Mouse (Mus musculus) intestine, postnatal 0 days (tissue): ENCODE data around the gene Samd8. TPM values are rescaled to one million over a fixed set of nuclear protein-coding genes. Genes with fewer than 3 reads are reported as not detected.
A peak's percentile ranks its signal among the peaks of the same experiment; 100 is the strongest.

Experiments used
- ATAC-seq: fragments of 200-750 bp; cut with Nextera tagmentation; 2 replicates; pipeline ENCODE4 v1.8.0; 2017; ENCODE audit warnings: mild to moderate bottlenecking, moderate TSS enrichment, moderate library complexity
- H3K27ac ChIP-seq: fragments of 300-500 bp; sonication (generic); 2 replicates; pipeline ENCODE4 v1.5.1; 2014; ENCODE audit warnings: mild to moderate bottlenecking, low read depth, low read length, moderate library complexity
- H3K27me3 ChIP-seq: fragments of 300-500 bp; sonication (generic); replicated peaks from 2 replicates; pipeline ENCODE4 v1.6.1; 2014; ENCODE audit warnings: low read length, mixed read lengths; ENCODE audit not compliant: control insufficient read depth, insufficient read depth
- H3K36me3 ChIP-seq: fragments of 300-500 bp; sonication (generic); 2 replicates; pipeline ENCODE4 v1.6.1; 2014; ENCODE audit warnings: mild to moderate bottlenecking, moderate library complexity; ENCODE audit not compliant: control insufficient read depth, insufficient read depth
- H3K4me1 ChIP-seq: fragments of 300-500 bp; sonication (generic); replicated peaks from 2 replicates; pipeline ENCODE4 v1.6.1; 2014; ENCODE audit warnings: antibody characterized with exemption, low read length, mixed read lengths; ENCODE audit not compliant: control insufficient read depth, insufficient read depth
- H3K4me2 ChIP-seq: fragments of 300-500 bp; sonication (generic); replicated peaks from 2 replicates; pipeline ENCODE4 v1.6.1; 2014; ENCODE audit warnings: low read depth, mild to moderate bottlenecking, moderate library complexity
- H3K4me3 ChIP-seq: fragments of 300-500 bp; sonication (generic); 2 replicates; pipeline ENCODE4 v1.5.1; 2014; ENCODE audit warnings: low read depth, low read length
- H3K9ac ChIP-seq: fragments of 300-500 bp; sonication (generic); 2 replicates; pipeline ENCODE4 v1.6.1; 2014; ENCODE audit warnings: mild to moderate bottlenecking, low read depth, low read length
- H3K9me3 ChIP-seq: fragments of 300-500 bp; sonication (generic); 2 replicates; pipeline ENCODE4 v1.6.1; 2016; ENCODE audit warnings: mixed run types; ENCODE audit not compliant: control insufficient read depth
- CTCF ChIP-seq: sonication (generic); IDR thresholded peaks from 2 replicates; pipeline ENCODE4 v1.5.1; 2016; ENCODE audit warnings: low read depth, mild to moderate bottlenecking, control low read depth, antibody characterized with exemption, moderate library complexity
- WGBS: fragments of 180-500 bp; shearing (Covaris S2); extraction: QIAGEN DNeasy Blood & Tissue Kit; methylation state at CpG from one replicate; pipeline ENCODE4 v1.1.7; 2014; 5-methylcytosine and 5-hydroxymethylcytosine counted together
- polyA plus RNA-seq: library from polyadenylated mRNA; unstranded; fragments of >200 nt; fragmentation: Nextera tagmentation; extraction: Ambion mirVana; gene quantifications from 2 replicates; pipeline ENCODE4 v1.2.1, GENCODE M21; 2015

Samd8 gene
- polyA plus RNA-seq, 1 experiment from 2014 or later = 16.3 TPM

DNA sequence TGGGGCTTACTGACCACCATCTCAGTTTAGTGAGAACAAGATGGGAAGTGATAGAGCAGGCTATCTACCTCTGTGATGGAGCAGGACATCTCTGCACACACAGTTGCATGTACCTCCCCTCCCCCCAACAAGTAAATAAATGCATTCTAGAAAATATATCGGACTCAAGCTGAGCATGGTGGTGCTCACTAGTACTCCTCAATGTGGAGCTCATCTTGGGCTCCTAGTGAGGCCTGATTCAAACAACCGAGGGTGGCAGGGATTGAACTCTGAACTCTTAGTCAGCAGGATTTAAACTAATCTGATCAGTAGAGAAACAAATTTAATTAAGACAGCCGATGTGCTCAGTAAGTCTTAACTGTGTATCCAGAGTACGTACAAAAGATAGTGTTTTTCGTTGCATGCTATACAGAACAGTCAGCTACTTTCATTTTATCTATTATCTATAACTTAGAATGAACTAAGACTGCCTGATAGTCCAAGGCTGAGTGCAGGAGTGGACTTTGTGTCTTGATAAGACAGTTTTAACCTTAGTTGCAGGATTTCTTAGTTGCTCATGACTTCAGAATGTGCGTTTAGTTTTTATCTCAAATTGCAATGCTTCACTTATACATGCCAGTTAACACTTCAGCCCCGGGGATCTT, 15.5 kb downstream of the Samd8 start:
- H3K27ac ChIP-seq = peak overlapping the region; percentile 82
- no peaks in the 10 kb centered on the region for H3K27me3 ChIP-seq
- H3K36me3 ChIP-seq = no peaks in the 10 kb centered on the region
- peak; percentile 92 for ATAC-seq
- WGBS = 44% methylated on average over 7 of the region's 7 CpGs
- no peaks in the 10 kb centered on the region for H3K9me3 ChIP-seq
- H3K4me2 ChIP-seq = peak overlapping the region; percentile 52
- H3K4me3 ChIP-seq = no peak overlapping the region
- H3K9ac ChIP-seq = no peak overlapping the region
- no peak for TF ChIP-seq CTCF
- peaks cover 4% of the 10 kb centered on the region; the same call in 1 of the 2 replicates for H3K4me1 ChIP-seq

DNA sequence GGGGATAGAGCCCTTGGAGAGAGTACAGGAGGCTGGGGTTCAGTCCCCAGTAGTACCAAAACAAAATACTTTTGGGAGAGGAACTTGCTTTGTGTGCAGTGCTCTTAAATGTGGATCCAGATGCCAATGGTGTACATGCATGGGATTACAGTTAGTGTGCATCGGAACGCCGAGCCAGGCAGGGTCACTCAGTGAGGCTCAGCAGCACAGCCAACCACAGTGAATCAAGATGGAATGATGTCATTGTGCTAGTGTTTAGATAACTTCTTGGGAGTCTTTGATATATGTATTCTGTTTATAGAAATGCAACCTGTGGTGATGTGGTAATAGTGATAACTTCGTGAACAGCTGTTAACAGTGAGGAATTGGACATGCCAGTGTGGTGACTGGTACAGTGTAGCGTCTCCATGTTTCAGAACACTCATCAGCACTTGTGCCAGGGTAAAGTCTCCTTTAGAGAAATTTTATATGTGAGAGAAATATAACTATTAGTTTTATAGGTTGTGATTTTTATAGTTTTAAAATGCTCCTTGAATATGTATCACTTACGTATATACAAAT, 16.1 kb downstream of the Samd8 start:
- WGBS = 54% methylated on average over 6 of the region's 6 CpGs
- Histone ChIP-seq H3K4me1 (peaks cover 4% of the 10 kb centered on the region; the same call in 1 of the 2 replicates), H3K36me3 (no peaks in the 10 kb centered on the region), H3K4me2 (peak overlapping the region; percentile 52), H3K9me3 (no peaks in the 10 kb centered on the region), H3K27me3 (no peaks in the 10 kb centered on the region), H3K9ac (no peak overlapping the region), H3K27ac (peak overlapping the region; percentile 82), H3K4me3 (no peak overlapping the region)
- peak; percentile 75 for ATAC-seq
- no peak for TF ChIP-seq CTCF

DNA sequence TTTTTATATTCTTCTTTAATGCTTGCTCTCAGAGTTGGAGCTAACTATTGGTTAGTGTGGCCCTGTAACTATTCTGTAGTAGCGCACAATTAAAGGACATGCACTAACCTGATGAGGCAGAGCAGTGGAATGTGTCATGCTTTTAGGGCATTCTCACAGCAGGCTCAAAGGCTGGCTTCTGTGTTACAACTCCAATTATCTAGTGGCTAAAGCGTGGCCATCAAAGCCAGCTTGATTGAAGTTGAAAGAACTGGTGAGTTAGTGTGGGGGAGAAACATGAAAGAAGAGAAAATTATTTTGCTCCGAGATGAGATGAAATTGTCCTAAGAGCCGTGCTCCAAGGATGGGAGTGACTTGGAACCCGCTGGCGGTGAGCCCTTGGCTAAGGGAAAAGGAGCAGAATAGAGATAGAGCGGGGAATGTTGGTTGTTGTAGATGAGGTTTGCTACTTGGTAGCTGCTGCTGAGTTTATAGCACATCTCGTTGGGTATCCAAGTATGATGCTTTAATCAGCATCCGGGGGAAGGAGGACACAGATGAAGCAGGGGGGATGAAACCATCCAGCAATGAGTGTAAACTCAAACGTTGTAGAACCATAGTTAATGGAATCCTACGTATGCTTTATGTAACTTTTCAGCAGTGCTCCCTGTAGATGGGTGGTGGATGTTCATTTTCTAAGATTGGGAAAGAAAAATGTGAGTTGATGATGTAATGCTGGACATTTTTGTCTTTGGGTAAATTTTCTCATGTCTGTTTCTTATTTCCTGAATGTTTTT, 22.4 kb downstream of the Samd8 start:
- Histone ChIP-seq H3K9me3 (no peaks in the 10 kb centered on the region), H3K27me3 (no peaks in the 10 kb centered on the region), H3K27ac (no peak overlapping the region), H3K9ac (no peak overlapping the region), H3K4me2 (no peak overlapping the region), H3K36me3 (0 out of 2 replicates have a peak, but pooled peaks cover 1% of the 10 kb centered on the region), H3K4me1 (0 out of 2 replicates have a peak, but pooled peaks cover 3% of the 10 kb centered on the region), H3K4me3 (no peak overlapping the region)
- 88% methylated on average over 11 of the region's 11 CpGs for WGBS
- no peak for ATAC-seq
- TF ChIP-seq CTCF = no peak

- Histone ChIP-seq H3K9me3 (no peaks in the 10 kb centered on the region), H3K4me3 (no peak overlapping the region), H3K27me3 (no peaks in the 10 kb centered on the region), H3K36me3 (0 out of 2 replicates have a peak, but pooled peaks cover 5% of the 10 kb centered on the region), H3K9ac (no peak overlapping the region), H3K4me2 (no peak overlapping the region), H3K27ac (no peak overlapping the region), H3K4me1 (0 out of 2 replicates have a peak, but pooled peaks cover 3% of the 10 kb centered on the region)
- TF ChIP-seq CTCF = no peak
- 37% methylated on average over 2 of the region's 2 CpGs for WGBS
- peak; percentile 56; the same call in 1 of the 2 replicates for ATAC-seq
These were observed 23.6 kb downstream of the Samd8 start for GRCm38 (mm10) chr14:21773946-21774345.

DNA sequence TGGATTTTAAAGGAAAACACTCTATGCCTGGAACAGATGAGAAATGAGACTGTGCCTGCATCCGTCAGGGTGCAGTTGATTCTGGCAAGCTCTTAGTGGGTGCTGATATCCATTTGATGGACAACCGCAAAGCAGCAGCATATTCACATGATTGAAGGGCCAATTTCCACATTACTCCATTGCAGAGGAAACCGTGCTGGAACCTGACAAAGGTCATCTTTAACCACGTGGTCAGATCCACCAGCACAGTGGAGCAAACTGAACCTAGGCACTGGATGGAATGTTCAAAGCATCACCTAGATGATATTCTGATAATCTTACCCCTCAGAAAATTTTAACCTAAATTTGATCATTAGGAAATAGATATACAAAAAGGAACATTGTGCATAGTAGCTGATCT, 25.9 kb downstream of the Samd8 start:
- Histone ChIP-seq H3K4me2 (no peak overlapping the region), H3K27me3 (no peaks in the 10 kb centered on the region), H3K9ac (no peak overlapping the region), H3K36me3 (peaks cover 14% of the 10 kb centered on the region), H3K27ac (no peak overlapping the region), H3K4me1 (0 out of 2 replicates have a peak, but pooled peaks cover 3% of the 10 kb centered on the region), H3K4me3 (no peak overlapping the region), H3K9me3 (no peaks in the 10 kb centered on the region)
- no peak for ATAC-seq
- no peak for TF ChIP-seq CTCF
- WGBS = 75% methylated on average over 4 of the region's 4 CpGs

DNA sequence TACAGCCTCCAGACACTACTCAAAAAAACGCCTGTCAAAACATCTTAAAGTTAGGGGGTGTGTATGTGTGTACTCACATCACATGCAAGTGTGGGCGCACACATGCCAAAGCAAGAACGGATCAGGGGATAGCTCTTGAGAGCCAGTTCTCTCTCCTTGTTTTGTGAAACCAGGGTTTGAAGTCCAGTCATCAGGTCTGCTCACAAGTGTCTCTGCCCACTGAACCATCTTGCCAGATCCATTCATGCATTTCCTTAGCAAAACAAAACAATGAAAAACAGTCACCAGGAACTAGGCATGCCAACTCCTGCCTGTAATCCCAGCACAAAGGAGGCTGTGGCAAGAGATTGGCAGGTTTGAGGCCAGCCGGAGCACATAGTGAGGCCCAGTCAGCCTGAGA, 36.2 kb downstream of the Samd8 start:
- H3K9ac ChIP-seq = no peak overlapping the region
- ATAC-seq = no peak
- no peak overlapping the region for H3K4me3 ChIP-seq
- 91% methylated on average over 4 of the region's 4 CpGs for WGBS
- no peaks in the 10 kb centered on the region for H3K27me3 ChIP-seq
- H3K4me2 ChIP-seq = no peak overlapping the region
- peaks cover 28% of the 10 kb centered on the region for H3K36me3 ChIP-seq
- no peak overlapping the region for H3K27ac ChIP-seq
- no peaks in the 10 kb centered on the region for H3K9me3 ChIP-seq
- TF ChIP-seq CTCF = no peak
- no peaks in the 10 kb centered on the region for H3K4me1 ChIP-seq
